Mouse (Mus musculus) midbrain, postnatal 0 days (tissue): Measurements from ENCODE around the gene Mad2l2. TPM values are rescaled to one million over a fixed set of nuclear protein-coding genes. Genes with fewer than 3 reads are reported as not detected.

ENCODE experiments used
- ATAC-seq: fragments of 200-750 bp; cut with Nextera tagmentation; 2 replicates; pipeline ENCODE4 v1.8.0; 2017; ENCODE audit warnings: moderate number of reproducible peaks, mild to moderate bottlenecking, moderate TSS enrichment, moderate library complexity; ENCODE audit not compliant: low FRiP score
- DNase-seq: peaks from one replicate; pipeline ENCODE4 v3.0.0-alpha.2; 2015; ENCODE audit warnings: low spot score
- H3K27ac ChIP-seq: fragments of 300-500 bp; sonication (generic); 2 replicates; pipeline ENCODE4 v1.5.1; 2014; ENCODE audit warnings: low read depth, mild to moderate bottlenecking, low read length, mixed read lengths
- H3K27me3 ChIP-seq: fragments of 300-500 bp; sonication (generic); 2 replicates; pipeline ENCODE4 v1.6.1; 2014; ENCODE audit warnings: low read length, control low read depth, mixed read lengths; ENCODE audit not compliant: insufficient read depth
- H3K36me3 ChIP-seq: fragments of 300-500 bp; sonication (generic); 2 replicates; pipeline ENCODE4 v1.6.1; 2014; ENCODE audit warnings: low read length, control low read depth, mixed read lengths; ENCODE audit not compliant: insufficient read depth
- H3K4me1 ChIP-seq: fragments of 300-500 bp; sonication (generic); 2 replicates; pipeline ENCODE4 v1.6.1; 2014; ENCODE audit warnings: mild to moderate bottlenecking, control low read depth, antibody characterized with exemption, low read length, mixed read lengths; ENCODE audit not compliant: insufficient read depth
- H3K4me2 ChIP-seq: fragments of 300-500 bp; sonication (generic); 2 replicates; pipeline ENCODE4 v1.6.1; 2014; ENCODE audit warnings: low read depth, mild to moderate bottlenecking, low read length, mixed read lengths; ENCODE audit not compliant: poor library complexity, severe bottlenecking
- H3K4me3 ChIP-seq: fragments of 300-500 bp; sonication (generic); 2 replicates; pipeline ENCODE4 v1.5.1; 2014; ENCODE audit warnings: low read depth, mild to moderate bottlenecking, low read length, moderate library complexity
- H3K9ac ChIP-seq: fragments of 300-500 bp; sonication (generic); replicated peaks from 2 replicates; pipeline ENCODE4 v1.6.1; 2014; ENCODE audit warnings: mild to moderate bottlenecking, low read length, moderate library complexity, mixed read lengths; ENCODE audit not compliant: poor library complexity, severe bottlenecking
- H3K9me3 ChIP-seq: fragments of 300-500 bp; sonication (generic); 2 replicates; pipeline ENCODE4 v1.6.1; 2016; ENCODE audit warnings: low read length, control low read depth
- CTCF ChIP-seq: IDR thresholded peaks from 2 replicates; pipeline ENCODE4 v1.5.1; 2016; ENCODE audit warnings: antibody characterized with exemption, mild to moderate bottlenecking
- WGBS: fragments of 180-500 bp; shearing (Covaris S2); extraction: QIAGEN DNeasy Blood & Tissue Kit; methylation state at CpG from one replicate; pipeline ENCODE4 v1.1.7; 2014; 5-methylcytosine and 5-hydroxymethylcytosine counted together
- polyA plus RNA-seq: library from polyadenylated mRNA; unstranded; fragments of >200 nt; fragmentation: Nextera tagmentation; extraction: Ambion mirVana; gene quantifications from 2 replicates; pipeline ENCODE4 v1.2.1, GENCODE M21; 2015
- total RNA-seq: library from RNA; depleted of rRNA; stranded (reverse); fragments of >200 nt; gene quantifications from 2 replicates; pipeline ENCODE4 v1.2.3, GENCODE M21; 2014

The Mad2l2 gene
- total and polyA plus RNA-seq, 2 experiments from 2014 or later: 51.7 to 89.1 TPM

- H3K9me3 ChIP-seq: no peaks in the 10 kb centered on the region
- H3K36me3 ChIP-seq: no peaks in the 10 kb centered on the region
- no peak overlapping the region for H3K4me2 ChIP-seq
- DNase-seq: no peak
- H3K27ac ChIP-seq: no peak overlapping the region
- H3K4me3 ChIP-seq: no peak overlapping the region
- H3K9ac ChIP-seq: no peak overlapping the region
- WGBS: 24% methylated on average over 8 of the region's 8 CpGs
- no peak for TF ChIP-seq CTCF
- peaks cover 7% of the 10 kb centered on the region; the same call in 1 of the 2 replicates for H3K4me1 ChIP-seq
- H3K27me3 ChIP-seq: no peaks in the 10 kb centered on the region
- no peak for ATAC-seq
These were observed 45.9 kb upstream of the Mad2l2 start for GRCm38 (mm10) chr4:148084261-148084714.

GRCm38 (mm10) chr4:148085131-148085906 lies 44.9 kb upstream of the Mad2l2 start:
- TF ChIP-seq CTCF: no peak

GRCm38 (mm10) chr4:148085907-148086305 lies 44.3 kb upstream of the Mad2l2 start:
- H3K27me3 ChIP-seq: no peaks in the 10 kb centered on the region
- no peak for ATAC-seq
- H3K4me1 ChIP-seq: peaks cover 7% of the 10 kb centered on the region; the same call in 1 of the 2 replicates
- no peaks in the 10 kb centered on the region for H3K9me3 ChIP-seq
- no peak overlapping the region for H3K9ac ChIP-seq
- no peak overlapping the region for H3K4me3 ChIP-seq
- 65% methylated on average over 3 of the region's 3 CpGs for WGBS
- no peak for DNase-seq
- no peak overlapping the region for H3K4me2 ChIP-seq
- no peak for TF ChIP-seq CTCF
- H3K27ac ChIP-seq: no peak overlapping the region
- H3K36me3 ChIP-seq: no peaks in the 10 kb centered on the region

More at GRCm38 (mm10) chr4:148085131-148085906, 44.9 kb upstream of the Mad2l2 start:
- ATAC-seq (no peak), DNase-seq (no peak)
- Histone ChIP-seq H3K4me1 (peaks cover 7% of the 10 kb centered on the region; the same call in 1 of the 2 replicates), H3K27me3 (no peaks in the 10 kb centered on the region), H3K27ac (no peak overlapping the region), H3K36me3 (no peaks in the 10 kb centered on the region), H3K9ac (no peak overlapping the region), H3K9me3 (no peaks in the 10 kb centered on the region), H3K4me2 (no peak overlapping the region), H3K4me3 (no peak overlapping the region)
- 49% methylated on average over 10 of the region's 10 CpGs for whole genome bisulfite sequencing

GRCm38 (mm10) chr4:148087091-148087906 lies 42.9 kb upstream of the Mad2l2 start:
- ATAC-seq (peak; percentile 45), DNase-seq (no peak)
- H3K9ac ChIP-seq: peak overlapping the region; percentile 62
- no peaks in the 10 kb centered on the region for H3K9me3 ChIP-seq
- H3K36me3 ChIP-seq: no peaks in the 10 kb centered on the region
- peaks cover 7% of the 10 kb centered on the region; the same call in 1 of the 2 replicates for H3K4me1 ChIP-seq
- H3K27me3 ChIP-seq: no peaks in the 10 kb centered on the region
- TF ChIP-seq CTCF: no peak
- peak overlapping the region; percentile 44 for H3K4me3 ChIP-seq
- WGBS: 6% methylated on average over 22 of the region's 30 CpGs
- peak overlapping the region; percentile 65 for H3K4me2 ChIP-seq
- H3K27ac ChIP-seq: peak overlapping the region; percentile 19; the same call in 1 of the 2 replicates

GRCm38 (mm10) chr4:148087907-148088527 lies 42.2 kb upstream of the Mad2l2 start, which contains the start of gene Agtrap:
Gene Agtrap, minus strand, starts transcription at chr4:148088031.
- Histone ChIP-seq H3K9ac (peak within 1 kb of the TSS; percentile 62), H3K9me3 (no peaks in the 10 kb centered on the region), H3K4me3 (peak within 1 kb of the TSS; percentile 44), H3K4me1 (peaks cover 7% of the 10 kb centered on the region; the same call in 1 of the 2 replicates), H3K27me3 (no peaks in the 10 kb centered on the region), H3K4me2 (peak within 1 kb of the TSS; percentile 65), H3K27ac (peak within 1 kb of the TSS; percentile 70), H3K36me3 (no peaks in the 10 kb centered on the region)
- no peak for TF ChIP-seq CTCF
- WGBS: 4% methylated on average over 33 of the region's 34 CpGs
- ATAC-seq: peak; percentile 92
- peak; percentile 94 for DNase-seq
